Mouse (Mus musculus): ENCODE measurements around the gene Trdmt1. TPM values are rescaled to one million over a fixed set of nuclear protein-coding genes. Genes with fewer than 3 reads are reported as not detected.
A peak's percentile ranks its signal among the peaks of the same experiment; 100 is the strongest.

Gene Trdmt1
- polyA plus RNA-seq, 1 experiment from 2014 or later = 8.6 TPM

DNA sequence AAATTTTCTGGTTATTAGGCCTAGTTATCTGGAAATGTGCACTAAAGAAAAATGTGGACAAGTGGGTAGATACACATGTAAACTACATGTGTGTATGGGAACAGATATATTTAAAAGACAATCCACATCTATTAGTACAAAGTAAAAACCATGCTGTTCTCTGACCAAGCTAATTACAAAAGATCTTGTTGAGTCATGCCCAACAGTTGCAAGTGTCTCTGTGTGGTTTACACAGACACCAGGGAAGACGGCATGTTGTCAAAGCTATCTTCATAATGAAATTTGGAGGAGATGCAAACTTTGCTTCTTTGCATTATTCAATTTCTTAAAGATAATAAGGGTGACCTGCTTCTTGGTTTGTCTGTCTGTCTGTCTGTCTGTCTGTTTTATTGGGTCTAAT, 4.6 kb downstream of the Trdmt1 start:
- no peak for ATAC-seq (ENCODE audit: low FRiP score, low TSS enrichment)
- H3K4me2 ChIP-seq (ENCODE audit: low read length) = no peak overlapping the region
- H3K9me3 ChIP-seq (ENCODE audit: control insufficient read depth, low read length) = no peaks in the 10 kb centered on the region
- no peaks in the 10 kb centered on the region for H3K27me3 ChIP-seq (ENCODE audit: control insufficient read depth, insufficient read depth, low read length)
- DNase-seq = no peak
- 0 out of 2 replicates have a peak, but pooled peaks cover 2% of the 10 kb centered on the region for H3K4me1 ChIP-seq (ENCODE audit: control insufficient read depth, insufficient read depth, low read length)
- H3K36me3 ChIP-seq (ENCODE audit: control insufficient read depth, insufficient read depth, low read length) = no peaks in the 10 kb centered on the region
- H3K4me3 ChIP-seq (replicated peaks; ENCODE audit: low read depth, low read length) = no peak overlapping the region
- no peak overlapping the region for H3K27ac ChIP-seq (replicated peaks; ENCODE audit: low read depth, low read length)
- no peak overlapping the region for H3K9ac ChIP-seq (replicated peaks; ENCODE audit: low read length)
- WGBS = 94% methylated on average over 1 of the region's 1 CpGs

DNA sequence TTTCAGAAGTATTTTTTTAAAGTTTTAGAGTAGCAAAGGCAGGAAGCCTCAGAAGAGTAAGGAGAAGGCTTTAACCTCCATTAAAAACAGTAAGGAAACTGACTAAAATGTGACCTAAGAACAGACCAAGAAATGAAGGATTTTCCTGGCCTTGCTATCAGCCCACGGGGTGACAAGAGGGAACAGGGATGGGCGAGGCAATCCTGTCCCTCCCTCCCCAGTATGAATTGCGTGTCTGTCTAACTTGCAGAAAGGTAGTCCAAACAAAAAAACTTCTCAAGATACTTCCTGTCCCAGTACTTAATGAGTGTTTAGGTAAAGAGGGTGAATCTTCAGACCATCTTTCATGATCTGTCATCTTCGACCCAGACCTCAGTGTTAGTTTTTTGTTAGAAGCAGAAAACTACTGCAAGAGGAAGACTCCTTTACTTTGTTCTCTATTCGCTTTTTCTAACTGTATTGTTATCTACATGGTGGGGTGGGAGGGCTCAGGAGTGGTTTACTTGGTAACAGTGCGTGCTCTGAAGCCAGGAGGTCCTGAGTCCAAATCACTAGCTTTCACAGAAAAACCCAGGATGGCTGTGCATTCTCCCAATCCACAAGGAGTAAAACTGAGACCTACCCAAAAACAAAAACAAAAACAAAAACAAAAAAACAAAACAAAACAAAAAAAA, 5.6 kb downstream of the Trdmt1 start:
- Histone ChIP-seq H3K4me3 (replicated peaks; ENCODE audit: low read depth, low read length) (no peak overlapping the region), H3K4me1 (ENCODE audit: control insufficient read depth, insufficient read depth, low read length) (0 out of 2 replicates have a peak, but pooled peaks cover under 1% of the 10 kb centered on the region), H3K27ac (replicated peaks; ENCODE audit: low read depth, low read length) (no peak overlapping the region), H3K36me3 (ENCODE audit: control insufficient read depth, insufficient read depth, low read length) (no peaks in the 10 kb centered on the region), H3K9me3 (ENCODE audit: control insufficient read depth, low read length) (no peaks in the 10 kb centered on the region), H3K4me2 (ENCODE audit: low read length) (no peak overlapping the region), H3K27me3 (ENCODE audit: control insufficient read depth, insufficient read depth, low read length) (no peaks in the 10 kb centered on the region), H3K9ac (replicated peaks; ENCODE audit: low read length) (no peak overlapping the region)
- 77% methylated on average over 6 of the region's 6 CpGs for WGBS
- ATAC-seq (ENCODE audit: low FRiP score, low TSS enrichment) (no peak), DNase-seq (no peak)

DNA sequence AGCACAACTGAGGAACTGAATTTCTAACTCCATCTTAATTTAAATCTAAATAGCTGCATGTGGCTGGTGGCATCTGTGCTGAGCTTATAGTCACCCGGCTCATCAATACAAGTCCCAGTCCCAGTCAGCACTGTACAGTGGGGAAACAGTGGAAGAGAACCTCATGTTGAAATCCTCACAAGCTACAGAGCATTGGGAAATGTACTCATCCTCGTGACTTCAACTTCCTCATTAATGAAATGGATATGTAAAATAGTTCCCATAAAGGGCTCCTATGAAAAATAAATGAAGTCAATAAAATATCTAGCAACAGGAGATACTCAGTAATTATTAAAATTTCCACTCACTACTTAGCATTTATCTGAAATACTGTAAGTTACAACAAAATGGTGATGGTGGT, 6.2 kb downstream of the Trdmt1 start:
- WGBS = 72% methylated on average over 2 of the region's 2 CpGs
- no peaks in the 10 kb centered on the region for H3K27me3 ChIP-seq (ENCODE audit: control insufficient read depth, insufficient read depth, low read length)
- H3K27ac ChIP-seq (replicated peaks; ENCODE audit: low read depth, low read length) = no peak overlapping the region
- no peaks in the 10 kb centered on the region for H3K4me1 ChIP-seq (ENCODE audit: control insufficient read depth, insufficient read depth, low read length)
- ATAC-seq (ENCODE audit: low FRiP score, low TSS enrichment) (no peak), DNase-seq (no peak)
- no peaks in the 10 kb centered on the region for H3K36me3 ChIP-seq (ENCODE audit: control insufficient read depth, insufficient read depth, low read length)
- H3K9ac ChIP-seq (replicated peaks; ENCODE audit: low read length) = no peak overlapping the region
- H3K4me2 ChIP-seq (ENCODE audit: low read length) = no peak overlapping the region
- no peak overlapping the region for H3K4me3 ChIP-seq (replicated peaks; ENCODE audit: low read depth, low read length)
- no peaks in the 10 kb centered on the region for H3K9me3 ChIP-seq (ENCODE audit: control insufficient read depth, low read length)

- ATAC-seq (ENCODE audit: low FRiP score, low TSS enrichment) (no peak), DNase-seq (no peak)
- Histone ChIP-seq H3K4me2 (ENCODE audit: low read length) (no peak overlapping the region), H3K36me3 (ENCODE audit: control insufficient read depth, insufficient read depth, low read length) (no peaks in the 10 kb centered on the region), H3K4me1 (ENCODE audit: control insufficient read depth, insufficient read depth, low read length) (no peaks in the 10 kb centered on the region), H3K27ac (replicated peaks; ENCODE audit: low read depth, low read length) (no peak overlapping the region), H3K27me3 (ENCODE audit: control insufficient read depth, insufficient read depth, low read length) (no peaks in the 10 kb centered on the region), H3K9ac (replicated peaks; ENCODE audit: low read length) (no peak overlapping the region), H3K4me3 (replicated peaks; ENCODE audit: low read depth, low read length) (no peak overlapping the region), H3K9me3 (ENCODE audit: control insufficient read depth, low read length) (no peaks in the 10 kb centered on the region)
- 16% methylated on average over 2 of the region's 2 CpGs for WGBS
Measured at GRCm38 (mm10) chr2:13537733-13538132, 6.7 kb downstream of the Trdmt1 start.

GRCm38 (mm10) chr2:13536747-13537146, 7.7 kb downstream of the Trdmt1 start:
- DNase-seq = no peak
- no peak overlapping the region for H3K4me3 ChIP-seq (replicated peaks; ENCODE audit: low read depth, low read length)
- no peak overlapping the region for H3K27ac ChIP-seq (replicated peaks; ENCODE audit: low read depth, low read length)
- ATAC-seq (ENCODE audit: low FRiP score, low TSS enrichment) = no peak
- no peak overlapping the region for H3K9ac ChIP-seq (replicated peaks; ENCODE audit: low read length)
- H3K4me1 ChIP-seq (ENCODE audit: control insufficient read depth, insufficient read depth, low read length) = no peaks in the 10 kb centered on the region
- no peak overlapping the region for H3K4me2 ChIP-seq (ENCODE audit: low read length)
- no peaks in the 10 kb centered on the region for H3K9me3 ChIP-seq (ENCODE audit: control insufficient read depth, low read length)
- no peaks in the 10 kb centered on the region for H3K36me3 ChIP-seq (ENCODE audit: control insufficient read depth, insufficient read depth, low read length)
- no peaks in the 10 kb centered on the region for H3K27me3 ChIP-seq (ENCODE audit: control insufficient read depth, insufficient read depth, low read length)

GRCm38 (mm10) chr2:13530639-13531038, 13.8 kb downstream of the Trdmt1 start:
- Histone ChIP-seq H3K4me1 (ENCODE audit: control insufficient read depth, insufficient read depth, low read length) (0 out of 2 replicates have a peak, but pooled peaks cover 4% of the 10 kb centered on the region), H3K4me2 (ENCODE audit: low read length) (no peak overlapping the region), H3K4me3 (replicated peaks; ENCODE audit: low read depth, low read length) (no peak overlapping the region), H3K9me3 (ENCODE audit: control insufficient read depth, low read length) (no peaks in the 10 kb centered on the region), H3K36me3 (ENCODE audit: control insufficient read depth, insufficient read depth, low read length) (no peaks in the 10 kb centered on the region), H3K9ac (replicated peaks; ENCODE audit: low read length) (no peak overlapping the region), H3K27ac (replicated peaks; ENCODE audit: low read depth, low read length) (no peak overlapping the region), H3K27me3 (ENCODE audit: control insufficient read depth, insufficient read depth, low read length) (no peaks in the 10 kb centered on the region)
- ATAC-seq (ENCODE audit: low FRiP score, low TSS enrichment) = no peak
- DNase-seq = no peak
- 92% methylated on average over 6 of the region's 6 CpGs for WGBS

- H3K27ac ChIP-seq (replicated peaks; ENCODE audit: low read depth, low read length) = no peak overlapping the region
- H3K9ac ChIP-seq (replicated peaks; ENCODE audit: low read length) = no peak overlapping the region
- H3K4me3 ChIP-seq (replicated peaks; ENCODE audit: low read depth, low read length) = no peak overlapping the region
- no peaks in the 10 kb centered on the region for H3K9me3 ChIP-seq (ENCODE audit: control insufficient read depth, low read length)
- ATAC-seq (ENCODE audit: low FRiP score, low TSS enrichment) = no peak
- H3K4me1 ChIP-seq (ENCODE audit: control insufficient read depth, insufficient read depth, low read length) = 0 out of 2 replicates have a peak, but pooled peaks cover 4% of the 10 kb centered on the region
- WGBS = 95% methylated on average over 3 of the region's 3 CpGs
- no peaks in the 10 kb centered on the region for H3K36me3 ChIP-seq (ENCODE audit: control insufficient read depth, insufficient read depth, low read length)
- no peak overlapping the region for H3K4me2 ChIP-seq (ENCODE audit: low read length)
- H3K27me3 ChIP-seq (ENCODE audit: control insufficient read depth, insufficient read depth, low read length) = no peaks in the 10 kb centered on the region
- DNase-seq = no peak
Measured at GRCm38 (mm10) chr2:13529253-13529933, 15.1 kb downstream of the Trdmt1 start.

GRCm38 (mm10) chr2:13527531-13527930, 16.9 kb downstream of the Trdmt1 start:
- Histone ChIP-seq H3K9ac (replicated peaks; ENCODE audit: low read length) (no peak overlapping the region), H3K27ac (replicated peaks; ENCODE audit: low read depth, low read length) (no peak overlapping the region), H3K36me3 (ENCODE audit: control insufficient read depth, insufficient read depth, low read length) (no peaks in the 10 kb centered on the region), H3K4me3 (replicated peaks; ENCODE audit: low read depth, low read length) (no peak overlapping the region), H3K9me3 (ENCODE audit: control insufficient read depth, low read length) (no peaks in the 10 kb centered on the region), H3K4me2 (ENCODE audit: low read length) (no peak overlapping the region), H3K27me3 (ENCODE audit: control insufficient read depth, insufficient read depth, low read length) (no peaks in the 10 kb centered on the region), H3K4me1 (ENCODE audit: control insufficient read depth, insufficient read depth, low read length) (0 out of 2 replicates have a peak, but pooled peaks cover 4% of the 10 kb centered on the region)
- DNase-seq = no peak
- ATAC-seq (ENCODE audit: low FRiP score, low TSS enrichment) = no peak
- 76% methylated on average over 4 of the region's 4 CpGs for WGBS

- Histone ChIP-seq H3K9ac (replicated peaks; ENCODE audit: low read length) (no peak overlapping the region), H3K4me3 (replicated peaks; ENCODE audit: low read depth, low read length) (no peak overlapping the region), H3K4me2 (ENCODE audit: low read length) (no peak overlapping the region), H3K27ac (replicated peaks; ENCODE audit: low read depth, low read length) (no peak overlapping the region), H3K27me3 (ENCODE audit: control insufficient read depth, insufficient read depth, low read length) (no peaks in the 10 kb centered on the region), H3K9me3 (ENCODE audit: control insufficient read depth, low read length) (no peaks in the 10 kb centered on the region), H3K4me1 (ENCODE audit: control insufficient read depth, insufficient read depth, low read length) (0 out of 2 replicates have a peak, but pooled peaks cover 4% of the 10 kb centered on the region), H3K36me3 (ENCODE audit: control insufficient read depth, insufficient read depth, low read length) (no peaks in the 10 kb centered on the region)
- WGBS = 44% methylated on average over 2 of the region's 2 CpGs
- no peak for ATAC-seq (ENCODE audit: low FRiP score, low TSS enrichment)
- DNase-seq = peak; percentile 5
Measured at GRCm38 (mm10) chr2:13527125-13527524, 17.3 kb downstream of the Trdmt1 start.

Data from midbrain, embryonic 14.5 days (tissue).